Mouse (Mus musculus): Measurements from ENCODE around the gene Cdkn2a.

Gene Cdkn2a

GRCm38 (mm10) chr4:89277381-89277940 lies 17.0 kb downstream of the Cdkn2a start:
- no peak for DNase-seq (ENCODE audit: low read depth, low spot score)

DNA sequence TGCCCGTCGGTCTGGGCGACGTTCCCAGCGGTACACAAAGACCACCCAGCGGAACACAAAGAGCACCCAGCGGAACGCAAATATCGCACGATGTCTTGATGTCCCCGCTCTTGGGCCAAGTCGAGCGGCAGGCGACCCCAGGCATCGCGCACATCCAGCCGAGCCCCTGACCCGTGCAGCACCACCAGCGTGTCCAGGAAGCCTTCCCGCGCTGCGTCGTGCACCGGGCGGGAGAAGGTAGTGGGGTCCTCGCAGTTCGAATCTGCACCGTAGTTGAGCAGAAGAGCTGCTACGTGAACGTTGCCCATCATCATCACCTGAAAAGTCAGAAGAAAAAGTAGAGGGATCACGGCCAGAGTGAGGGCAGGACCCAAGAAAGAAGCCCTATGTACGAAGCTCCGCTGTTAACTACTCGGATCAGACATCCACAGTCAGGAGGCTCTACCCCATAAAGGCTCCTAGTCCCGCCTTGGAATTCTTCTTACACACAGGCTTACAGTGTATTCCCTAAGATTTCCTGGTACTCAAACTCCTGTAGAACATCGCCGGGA lies 17.7 kb downstream of the Cdkn2a start:
- no peak for DNase-seq (ENCODE audit: low read depth, low spot score)

- DNase-seq (ENCODE audit: low read depth, low spot score) = no peak
Observed at GRCm38 (mm10) chr4:89275811-89276584, 18.5 kb downstream of the Cdkn2a start.

GRCm38 (mm10) chr4:89274829-89275548 lies 19.5 kb downstream of the Cdkn2a start:
- DNase-seq (ENCODE audit: low read depth, low spot score) = no peak

- DNase-seq (ENCODE audit: low read depth, low spot score) = no peak
Observed at GRCm38 (mm10) chr4:89274006-89274405, 20.4 kb downstream of the Cdkn2a start.

DNA sequence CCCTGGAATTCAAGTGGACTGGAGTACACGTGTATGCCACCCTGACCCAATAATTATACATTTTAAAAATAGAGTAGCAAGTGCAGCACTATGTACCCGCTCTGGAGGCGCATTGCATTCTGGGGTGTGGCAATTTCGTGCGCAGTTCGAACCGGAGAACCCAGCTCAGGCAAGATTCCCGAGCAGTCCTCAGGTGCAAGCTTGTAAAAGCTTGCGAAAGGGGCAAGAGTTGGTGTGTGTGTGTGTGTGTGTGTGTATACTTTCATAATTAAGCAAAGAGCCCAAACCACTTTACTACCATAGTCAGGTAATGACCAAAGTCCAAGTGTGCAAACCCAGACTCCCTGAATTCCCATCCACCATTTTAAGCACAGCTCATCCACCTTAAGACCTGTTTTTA lies 20.9 kb downstream of the Cdkn2a start:
- no peak for DNase-seq (ENCODE audit: low read depth, low spot score)

DNA sequence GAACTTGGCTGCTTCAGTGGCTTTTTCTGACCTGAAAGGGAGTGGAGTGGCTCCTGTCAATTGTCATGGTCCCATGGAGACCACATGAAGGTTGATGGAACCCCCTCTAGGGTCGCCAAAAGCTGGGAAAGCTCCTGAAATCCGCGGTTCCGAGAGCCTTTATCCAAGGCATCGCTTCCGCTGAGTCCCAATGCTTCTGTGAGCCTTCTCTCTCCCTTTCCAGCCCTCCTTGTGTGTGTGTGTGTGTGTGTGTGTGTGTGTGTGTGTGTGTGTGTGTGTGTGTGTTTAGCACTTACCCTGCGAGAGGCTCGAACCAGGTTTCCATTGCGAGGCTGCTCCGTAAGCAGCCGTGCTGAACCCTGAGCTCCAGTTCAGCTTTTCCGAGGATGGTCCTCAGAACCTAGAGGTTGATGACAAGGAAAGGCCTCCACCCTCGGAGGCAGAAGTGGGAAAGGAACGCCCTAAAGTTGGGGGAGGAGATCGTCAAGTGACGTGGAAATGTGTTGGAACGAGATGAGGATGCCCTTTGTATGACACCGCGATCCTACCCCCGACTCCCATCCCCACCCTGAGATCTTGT lies 21.4 kb downstream of the Cdkn2a start:
- DNase-seq (ENCODE audit: low read depth, low spot score) = no peak

DNA sequence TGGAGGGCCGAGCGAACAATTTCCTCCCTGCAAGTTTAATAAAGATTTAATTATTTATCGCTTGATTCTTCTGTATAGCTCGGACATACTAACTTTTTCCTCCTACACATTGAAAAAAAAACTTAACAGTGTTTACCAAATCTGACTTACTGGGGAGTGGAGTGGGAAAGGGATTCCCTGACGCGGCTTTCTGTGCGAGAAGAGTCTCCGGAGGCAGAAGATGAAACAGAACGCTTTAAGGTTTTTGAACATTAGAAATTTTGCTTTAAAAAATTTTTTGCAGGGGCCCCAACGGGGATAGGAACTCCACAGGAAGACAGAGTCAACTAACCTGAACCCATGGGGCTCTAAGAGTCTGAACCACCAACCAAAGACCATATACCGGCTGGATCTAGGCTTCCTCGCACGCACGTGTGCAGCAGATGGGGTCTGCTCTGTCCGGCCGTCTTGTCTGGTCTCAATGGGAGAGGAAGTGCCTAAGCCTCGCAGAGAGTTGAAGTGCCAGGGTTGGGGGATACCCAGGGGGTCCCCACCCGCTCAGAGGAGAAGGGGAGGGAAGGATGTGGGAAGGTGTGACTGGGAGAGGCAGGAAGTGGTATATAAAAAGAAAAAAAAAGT lies 22.2 kb downstream of the Cdkn2a start:
- no peak for DNase-seq (ENCODE audit: low read depth, low spot score)

DNA sequence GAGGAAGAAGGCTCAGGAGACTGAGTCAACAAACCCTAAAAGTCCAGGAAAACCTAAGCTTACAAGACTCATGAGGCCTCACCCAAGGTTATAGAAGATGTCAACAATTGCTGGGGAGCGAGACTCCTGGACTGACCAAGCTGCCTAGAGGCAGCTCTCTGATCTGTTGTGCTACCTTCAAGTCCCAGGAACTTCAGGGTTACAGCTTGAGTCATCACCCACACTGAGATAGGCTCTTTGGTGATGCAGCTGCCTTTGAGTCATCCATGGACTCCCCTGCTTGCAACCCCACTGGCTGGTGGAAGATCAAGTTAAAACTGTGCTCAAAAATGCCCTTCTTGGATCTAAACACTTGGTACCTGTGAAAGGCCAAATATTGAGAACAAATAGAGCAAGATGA lies 36.7 kb downstream of the Cdkn2a start:
- no peak for DNase-seq (ENCODE audit: low read depth, low spot score)

GRCm38 (mm10) chr4:89234446-89234845 lies 60.0 kb downstream of the Cdkn2a start:
- no peak for DNase-seq (ENCODE audit: low read depth, low spot score)
